Mouse (Mus musculus): Measurements from ENCODE around the gene 2200002J24Rik.
A peak's percentile ranks its signal among the peaks of the same experiment; 100 is the strongest.
"Not testable (repeated sequence)": the region's sequence is repeated elsewhere in the genome, so short reads cannot be mapped to it uniquely, and the experiment has no call there.

2200002J24Rik gene

GRCm38 (mm10) chr7:30729396-30730063 is 30.8 kb downstream of the 2200002J24Rik start, which contains the start of gene Tmem147:
Gene Tmem147 (minus strand): TSS chr7:30729540.
- peak; percentile 95 for DNase-seq

- DNase-seq, result not testable (repeated sequence)
Measured at GRCm38 (mm10) chr7:30730064-30730722, 31.5 kb downstream of the 2200002J24Rik start.

GRCm38 (mm10) chr7:30736211-30736610 is 37.5 kb downstream of the 2200002J24Rik start:
- no peak for DNase-seq

- not testable (repeated sequence) for DNase-seq
Measured at GRCm38 (mm10) chr7:30742570-30742969, 43.8 kb downstream of the 2200002J24Rik start.

- DNase-seq, result not testable (repeated sequence)
Measured at GRCm38 (mm10) chr7:30743617-30744016, 44.9 kb downstream of the 2200002J24Rik start, which contains the start of gene Gapdhs. Gene Gapdhs (minus strand): TSS chr7:30743681.

GRCm38 (mm10) chr7:30744022-30744598 is 45.4 kb downstream of the 2200002J24Rik start:
- DNase-seq, result no peak

- DNase-seq, result no peak
Measured at GRCm38 (mm10) chr7:30747525-30748204, 48.9 kb downstream of the 2200002J24Rik start.
